Mouse (Mus musculus) stomach, postnatal 0 days (tissue): Measurements from ENCODE around the gene Sept12.

ENCODE experiments used
- CTCF ChIP-seq: IDR thresholded peaks from 2 replicates; pipeline ENCODE4 v1.5.1; 2016; ENCODE audit warnings: antibody characterized with exemption, low read depth, mild to moderate bottlenecking, moderate library complexity
- EP300 ChIP-seq: optimal IDR thresholded peaks from 2 replicates; pipeline ENCODE3; 2016; ENCODE audit warnings: antibody characterized with exemption

DNA sequence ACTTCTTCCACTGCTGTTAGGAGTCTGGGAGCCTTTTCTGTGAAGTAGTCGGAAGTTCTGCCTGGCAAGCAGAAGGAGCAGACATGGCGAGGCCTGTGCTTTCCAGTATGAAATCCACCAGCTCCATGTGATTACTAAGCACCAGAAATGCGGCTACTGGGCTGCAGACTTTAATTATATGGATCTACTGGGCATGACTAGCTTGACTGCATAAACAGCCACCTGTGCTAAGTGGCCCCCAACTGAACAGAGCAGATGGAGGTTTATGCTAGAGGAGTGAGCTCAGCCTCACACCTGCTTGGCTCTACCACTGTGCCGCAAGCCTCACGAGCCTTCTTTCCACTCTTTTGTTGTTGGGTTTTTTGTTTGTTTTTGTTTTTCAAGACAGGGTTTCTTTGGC, 23.1 kb downstream of the Sept12 start:
- TF ChIP-seq CTCF (no peak), EP300 (no peak)
